Mouse (Mus musculus): ENCODE measurements at regions not wholly inside any gene's neighbourhood (a gene's known extent, or its start where the extent isn't known, plus 50 kb on each side); places are given as distances from the start of the nearest gene placed in this dataset.

- TF ChIP-seq EP300 (IDR thresholded peaks at IDR 0.05; ENCODE audit: insufficient read depth, low read depth, low read length) (peak; percentile 86), POLR2A (IDR thresholded peaks at IDR 0.05; ENCODE audit: insufficient read depth, low read depth, low read length) (no peak), CTCF (IDR thresholded peaks at IDR 0.05) (peak; percentile 99)
Observed at GRCm38 (mm10) chr2:160578384-160579320, 67.0 kb upstream of the Top1 start.
